Mouse (Mus musculus) frontal cortex, adult (tissue): ENCODE results near the gene Nckipsd.

Experiments used
- ATAC-seq: cut with Nextera tagmentation; 2 replicates; pipeline ENCODE4 v1.9.2; 2017; ENCODE audit warnings: mild to moderate bottlenecking, moderate library complexity, mixed read lengths; ENCODE audit not compliant: low TSS enrichment

Gene Nckipsd

GRCm38 (mm10) chr9:108799564-108799963, 8.6 kb upstream of the Nckipsd start:
- no peak for ATAC-seq

GRCm38 (mm10) chr9:108805768-108806167, 2.4 kb upstream of the Nckipsd start:
- no peak for ATAC-seq

- ATAC-seq = no peak
Observed at GRCm38 (mm10) chr9:108806379-108806778, 1.8 kb upstream of the Nckipsd start.

GRCm38 (mm10) chr9:108806831-108807230, 1.3 kb upstream of the Nckipsd start:
- ATAC-seq = no peak

GRCm38 (mm10) chr9:108807674-108808073, 494 bp upstream of the Nckipsd start:
- ATAC-seq = no peak

- ATAC-seq = no peak
Observed at GRCm38 (mm10) chr9:108809188-108809587, 1.0 kb downstream of the Nckipsd start.

GRCm38 (mm10) chr9:108809723-108810122, 1.6 kb downstream of the Nckipsd start:
- no peak for ATAC-seq

GRCm38 (mm10) chr9:108810516-108810915, 2.3 kb downstream of the Nckipsd start:
- ATAC-seq = no peak

GRCm38 (mm10) chr9:108815557-108815956, 7.4 kb downstream of the Nckipsd start:
- ATAC-seq = peak; percentile 77

- ATAC-seq = no peak
Observed at GRCm38 (mm10) chr9:108819495-108819894, 11.3 kb downstream of the Nckipsd start.

GRCm38 (mm10) chr9:108820077-108820476, 11.9 kb downstream of the Nckipsd start:
- no peak for ATAC-seq

GRCm38 (mm10) chr9:108824144-108824685, 16.0 kb downstream of the Nckipsd start:
- ATAC-seq = peak; percentile 20

GRCm38 (mm10) chr9:108824755-108825413, 16.7 kb downstream of the Nckipsd start:
- ATAC-seq = peak; percentile 72

GRCm38 (mm10) chr9:108825820-108826699, 17.9 kb downstream of the Nckipsd start, which contains the start of gene Celsr3:
Gene Celsr3, plus strand, starts transcription at chr9:108826320.
- ATAC-seq = peak; percentile 72

- no peak for ATAC-seq
Observed at GRCm38 (mm10) chr9:108826700-108827340, 18.7 kb downstream of the Nckipsd start.

- no peak for ATAC-seq
Observed at GRCm38 (mm10) chr9:108827454-108827853, 19.3 kb downstream of the Nckipsd start.

GRCm38 (mm10) chr9:108827906-108828305, 19.7 kb downstream of the Nckipsd start:
- ATAC-seq = no peak

- ATAC-seq = no peak
Observed at GRCm38 (mm10) chr9:108831637-108832036, 23.5 kb downstream of the Nckipsd start.

GRCm38 (mm10) chr9:108832390-108833108, 24.4 kb downstream of the Nckipsd start:
- ATAC-seq = peak; percentile 77

GRCm38 (mm10) chr9:108842989-108843388, 34.8 kb downstream of the Nckipsd start:
- peak; percentile 87 for ATAC-seq

GRCm38 (mm10) chr9:108845390-108845789, 37.2 kb downstream of the Nckipsd start:
- no peak for ATAC-seq
